Mouse (Mus musculus): Measurements from ENCODE around the gene Anapc13. TPM values are rescaled to one million over a fixed set of nuclear protein-coding genes. Genes with fewer than 3 reads are reported as not detected.

The Anapc13 gene
- total RNA-seq (2021), result 100 to 1,000 TPM; 305 TPM

DNA sequence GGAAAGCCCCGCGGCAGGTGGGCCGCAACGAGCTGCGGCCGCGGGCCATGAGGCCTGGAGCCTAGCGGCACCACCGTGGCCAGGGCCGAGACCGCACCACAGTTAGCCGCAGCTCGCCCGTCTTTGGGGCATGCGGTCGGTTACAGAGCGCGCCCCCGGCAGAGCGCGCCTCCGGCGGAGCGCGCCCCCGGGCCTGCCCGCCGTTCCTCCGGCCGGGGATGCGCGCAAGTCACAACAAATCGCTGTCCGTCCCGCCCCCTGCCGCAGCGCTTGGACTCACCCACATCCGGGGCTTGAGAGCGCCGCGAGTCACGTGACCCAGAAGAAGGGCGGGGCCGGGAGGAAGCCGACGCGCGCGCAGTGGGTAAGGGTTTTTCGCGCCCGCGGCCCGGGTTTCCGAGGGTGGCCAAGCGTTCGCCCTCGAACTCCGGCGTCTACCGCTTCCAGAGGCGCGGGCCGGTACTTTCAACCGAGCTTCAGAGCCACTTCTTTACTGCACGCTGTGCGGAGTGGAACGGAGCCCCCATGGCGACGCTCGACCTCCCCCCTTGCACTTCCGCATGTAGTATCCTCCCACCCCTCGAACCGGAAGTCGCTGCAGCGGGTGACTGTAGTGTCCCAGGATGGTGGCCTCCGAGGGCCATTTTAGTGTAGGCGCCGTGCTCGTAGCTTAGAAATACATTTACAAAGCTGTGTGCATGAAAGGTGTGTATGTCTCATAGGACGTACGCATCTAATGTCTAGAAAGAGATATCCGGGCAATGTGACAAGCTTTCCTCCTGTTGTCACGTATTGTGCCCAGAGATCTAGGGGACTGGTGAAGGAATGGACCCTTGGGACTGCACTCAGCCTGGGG is at the start of gene Anapc13, which contains the start of gene Cep63:
Gene Anapc13 (plus strand): TSS at position 314 of the 856 bp plus-strand sequence.
Gene Cep63 (minus strand): TSS at position 552 of the 856 bp plus-strand sequence.
- intact Hi-C loops (cut with DNase I), result no loop called here
- peak; percentile 98 to 99 for DNase-seq

DNA sequence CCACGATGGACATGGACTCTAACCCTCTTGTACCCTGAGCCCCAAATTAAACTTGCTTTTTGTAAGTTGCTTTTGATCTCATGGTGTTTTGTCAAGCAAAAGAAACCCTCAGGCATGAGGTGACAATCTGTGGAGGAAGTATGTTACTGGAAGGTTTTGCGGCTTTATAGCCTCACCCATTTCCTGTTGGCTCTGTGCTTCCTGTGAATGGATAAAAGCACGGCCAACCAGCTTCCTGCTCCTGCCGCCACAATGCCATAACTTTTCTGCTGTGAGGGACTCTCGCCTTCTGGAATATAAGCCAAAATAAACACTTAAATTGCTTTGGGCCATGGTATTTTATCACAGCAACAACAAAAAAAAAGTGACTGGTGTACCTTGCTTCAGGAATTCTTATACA is 48.6 kb upstream of the Anapc13 start:
- peak; percentile 6 to 14 for DNase-seq
- intact Hi-C loops (cut with DNase I), result no loop called here

DNA sequence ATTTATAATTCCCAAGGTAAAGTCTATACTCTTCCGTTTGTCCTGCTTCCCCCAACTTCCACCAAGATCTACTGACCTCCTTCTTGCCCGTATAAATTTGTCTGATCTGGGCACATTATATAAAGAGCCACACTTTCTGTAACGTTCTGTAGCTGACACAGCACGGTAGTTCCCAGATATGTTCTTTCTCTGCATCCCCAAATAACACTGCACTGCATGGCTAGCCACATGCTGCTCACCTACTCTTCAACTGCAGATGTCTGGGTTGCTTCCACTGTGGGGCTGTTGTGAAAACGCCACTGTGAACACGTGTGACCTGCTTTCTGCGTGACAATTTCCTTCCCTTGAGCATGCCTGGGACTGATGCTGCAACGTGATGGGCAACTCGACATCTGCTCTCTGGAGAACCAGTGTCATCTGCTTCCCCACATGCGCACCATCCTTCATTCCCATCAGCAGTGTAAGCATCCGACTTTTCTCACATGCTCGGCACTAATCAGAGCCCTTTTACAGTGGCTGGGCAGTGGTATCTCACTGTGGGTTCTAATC is 44.1 kb upstream of the Anapc13 start:
- intact Hi-C loops (cut with DNase I), result no loop called here
- DNase-seq, result no peak

DNA sequence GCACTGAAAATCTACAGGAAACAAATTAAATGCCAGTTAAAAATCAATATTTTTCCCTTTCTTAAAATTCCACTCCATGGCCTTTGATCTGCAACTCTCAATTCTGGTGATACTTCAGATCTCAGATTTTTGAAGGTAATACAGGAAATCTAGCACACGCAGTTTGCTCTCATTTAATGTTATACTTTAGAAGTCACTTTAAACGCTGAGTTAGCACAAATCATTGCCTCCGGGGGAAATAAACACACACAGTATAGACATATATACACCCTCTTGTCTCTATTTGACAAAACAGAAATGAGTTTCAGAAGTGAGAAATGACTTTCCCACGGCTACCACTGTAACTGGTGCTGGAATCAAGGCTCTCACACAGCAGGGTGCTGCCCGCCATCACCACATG is 38.7 kb upstream of the Anapc13 start:
- DNase-seq, result no peak
- intact Hi-C loops (cut with DNase I), result no loop called here

DNA sequence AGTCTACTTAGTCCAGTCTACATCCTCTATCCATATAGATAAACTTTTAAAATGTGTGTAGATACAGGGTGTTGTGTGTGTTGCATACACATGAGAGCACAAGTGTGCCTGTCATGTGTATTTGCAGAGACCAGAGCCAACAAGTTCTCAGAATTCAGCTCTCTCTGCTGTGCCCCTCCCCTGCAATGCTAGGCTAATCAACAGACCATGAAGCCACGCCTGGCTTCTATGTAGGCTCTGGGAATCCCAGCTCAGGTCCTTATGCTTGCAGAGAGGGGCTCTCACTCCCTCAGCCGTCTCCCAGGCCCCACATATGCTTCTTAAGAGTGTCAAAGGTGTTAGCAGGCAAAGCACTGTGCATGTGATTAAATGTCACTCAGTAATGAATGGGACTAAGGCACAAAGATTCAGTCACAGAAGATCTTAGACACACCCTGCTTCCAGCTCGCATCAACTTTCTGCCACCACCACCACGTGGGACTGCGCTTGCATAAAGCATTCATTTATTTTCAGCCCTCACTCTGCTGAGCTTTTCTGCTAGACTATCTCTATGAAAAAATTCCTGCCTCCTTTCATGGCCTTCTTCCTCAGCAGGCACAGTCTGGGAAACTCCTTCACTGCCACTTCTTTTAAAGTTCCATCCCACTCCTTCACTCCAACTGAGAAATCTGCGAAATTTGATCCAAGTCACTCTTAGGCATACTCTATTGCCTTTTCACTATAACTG is 31.3 kb upstream of the Anapc13 start:
- DNase-seq, result no peak
- intact Hi-C loops (cut with DNase I), result no loop called here

DNA sequence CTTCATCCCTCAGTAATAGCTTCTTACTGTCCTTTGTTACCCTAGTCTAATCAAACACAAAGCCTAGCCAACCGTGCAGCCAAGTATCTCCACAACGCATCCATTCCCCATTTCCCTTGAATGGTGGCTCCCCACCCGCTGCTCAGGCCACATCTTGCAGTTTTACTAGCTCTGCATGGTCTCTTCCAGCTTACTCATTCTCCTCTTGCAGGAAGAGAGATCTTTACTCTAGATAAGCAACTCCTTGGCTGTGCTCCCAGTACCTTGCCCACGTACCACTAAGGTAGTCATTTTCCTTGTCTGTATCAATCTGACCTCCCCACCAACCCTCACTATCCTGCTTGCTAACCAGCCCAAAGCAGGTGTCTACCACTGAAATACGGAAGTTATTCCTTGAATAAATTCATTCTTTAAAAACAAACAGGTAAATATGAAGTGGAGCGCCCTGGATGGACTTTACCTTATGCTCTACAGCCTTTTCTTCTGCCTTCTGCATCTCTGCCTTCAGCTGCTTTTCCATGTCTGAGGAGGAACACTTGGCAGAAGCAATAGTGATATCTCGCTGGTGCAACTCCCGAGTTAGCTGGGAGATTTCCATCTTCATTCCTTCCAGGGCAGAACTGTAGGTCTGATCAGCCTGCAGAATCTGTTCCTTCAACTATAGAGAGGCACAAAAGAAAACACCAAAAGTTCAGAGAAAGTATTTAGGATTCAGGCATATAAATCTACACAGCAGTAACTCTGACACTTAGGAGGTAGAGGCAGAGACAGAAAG is 30.2 kb upstream of the Anapc13 start:
- no peak for DNase-seq
- intact Hi-C loops (cut with DNase I), result no loop called here

DNA sequence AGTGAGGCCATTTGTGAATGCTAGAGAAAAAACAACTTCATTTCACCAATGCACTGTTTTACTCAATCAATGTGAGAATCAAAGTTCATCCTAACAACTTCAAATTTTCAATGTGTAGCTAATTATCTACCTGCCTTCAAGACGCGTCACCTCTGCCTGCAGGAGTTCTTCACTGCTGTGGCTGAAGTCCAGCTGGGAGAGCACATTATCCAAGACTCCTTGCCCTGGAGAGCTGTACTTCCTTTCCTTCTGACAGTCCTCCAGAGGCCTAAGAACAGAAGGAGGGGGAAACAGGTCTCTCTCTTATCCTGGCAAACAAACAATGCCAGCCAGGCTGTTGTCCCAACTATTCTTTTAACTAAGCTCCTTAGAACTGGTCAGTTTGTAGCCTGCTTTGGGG is 24.9 kb upstream of the Anapc13 start:
- intact Hi-C loops (cut with DNase I), result no loop called here
- no peak for DNase-seq

DNA sequence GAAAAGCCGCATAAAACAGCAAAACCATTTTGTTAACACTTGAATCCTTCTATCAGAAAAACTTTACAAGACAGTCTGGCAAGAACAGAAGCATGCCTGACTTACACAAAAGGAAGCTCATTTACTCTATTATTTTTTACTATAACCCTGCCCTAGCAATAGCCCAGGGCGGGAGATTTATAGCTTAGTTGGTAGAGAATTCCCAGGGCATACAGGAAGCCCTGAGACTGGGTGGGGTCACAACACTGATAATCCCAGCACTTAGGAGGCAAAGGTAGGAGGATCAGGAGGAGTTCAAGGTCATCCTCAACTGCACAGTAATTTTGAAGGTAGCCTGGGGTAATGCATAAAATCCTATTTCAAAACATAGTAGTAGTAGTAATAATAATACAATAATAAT is 24.4 kb upstream of the Anapc13 start:
- no peak for DNase-seq
- intact Hi-C loops (cut with DNase I), result no loop called here

DNA sequence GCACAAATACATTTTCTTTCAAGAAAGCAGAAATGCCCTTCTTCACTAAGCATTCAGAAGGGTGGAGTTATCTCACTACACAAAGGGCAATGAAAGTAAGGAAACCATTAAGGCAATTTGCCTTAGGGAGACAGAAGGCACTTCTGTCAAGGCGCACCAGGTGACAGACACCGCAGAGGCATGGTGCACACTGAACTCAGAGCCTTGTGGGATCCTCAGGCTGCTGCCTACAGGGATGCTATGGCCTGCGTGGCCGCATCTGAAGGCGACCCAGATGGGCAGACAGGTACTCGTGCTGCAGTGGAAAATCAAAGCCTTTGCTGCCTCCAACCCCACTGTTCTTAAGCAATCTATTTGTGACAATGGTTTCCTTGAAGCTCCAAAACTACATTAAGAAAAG is 20.9 kb upstream of the Anapc13 start:
- intact Hi-C loops (cut with DNase I), result no loop called here
- no peak for DNase-seq

DNA sequence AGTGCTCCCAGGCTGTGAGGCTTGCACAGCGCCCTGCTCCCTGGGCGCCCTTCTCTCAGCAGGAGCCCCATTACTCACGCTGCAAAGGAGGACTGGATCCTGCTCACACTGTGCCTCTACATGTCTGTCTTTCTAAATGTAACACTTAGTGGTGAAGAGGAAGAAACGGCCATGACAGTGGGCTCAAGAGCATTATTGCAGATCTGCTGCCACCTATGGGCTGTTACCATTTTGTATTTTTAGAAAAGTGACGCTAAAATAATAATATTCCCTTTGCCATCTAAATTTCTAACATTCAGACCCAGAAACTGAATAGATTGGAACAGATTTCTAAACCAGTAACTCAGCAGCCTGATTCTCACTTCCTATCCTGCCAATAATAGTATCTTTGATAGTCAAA is 18.6 kb upstream of the Anapc13 start:
- intact Hi-C loops (cut with DNase I), result no loop called here
- no peak for DNase-seq

DNA sequence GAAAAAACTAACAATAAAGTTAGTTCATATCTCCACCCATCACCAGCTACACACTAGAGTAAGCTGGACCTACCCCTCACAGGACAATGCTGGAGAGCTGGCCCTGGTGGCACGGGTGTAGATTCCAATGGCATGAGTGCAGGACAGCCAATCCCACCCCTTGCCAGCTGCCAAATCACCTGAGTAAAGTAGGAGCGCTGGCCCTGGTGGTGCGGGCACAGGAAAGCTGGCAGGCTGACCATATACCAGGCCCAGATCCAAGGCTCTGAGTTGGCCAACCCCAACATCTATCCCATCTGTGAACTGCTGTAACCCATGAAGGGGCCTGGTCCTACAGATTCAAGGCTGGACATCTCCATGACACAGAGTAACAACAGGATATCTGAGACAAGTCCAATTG is 16.9 kb upstream of the Anapc13 start:
- intact Hi-C loops (cut with DNase I), result no loop called here
- DNase-seq, result no peak

DNA sequence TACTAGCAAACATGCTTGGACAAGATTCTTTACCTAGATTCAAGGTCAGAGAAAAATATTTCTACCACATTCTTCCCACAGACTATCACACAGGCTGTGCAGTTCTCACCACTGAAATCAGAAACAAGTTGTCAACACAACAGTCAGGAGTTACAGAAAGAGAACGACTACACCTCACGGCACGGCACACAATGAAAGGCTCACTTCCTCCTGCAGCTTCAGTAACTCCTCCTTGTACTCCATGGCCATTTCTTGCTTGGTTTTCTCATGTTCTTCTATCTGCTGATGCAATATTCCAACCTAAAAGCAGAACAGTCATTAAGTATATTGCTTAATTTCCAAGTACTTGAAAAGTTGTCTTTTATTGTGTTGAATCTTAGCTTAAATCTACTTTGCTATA is 11.0 kb upstream of the Anapc13 start:
- intact Hi-C loops (cut with DNase I), result no loop called here

DNA sequence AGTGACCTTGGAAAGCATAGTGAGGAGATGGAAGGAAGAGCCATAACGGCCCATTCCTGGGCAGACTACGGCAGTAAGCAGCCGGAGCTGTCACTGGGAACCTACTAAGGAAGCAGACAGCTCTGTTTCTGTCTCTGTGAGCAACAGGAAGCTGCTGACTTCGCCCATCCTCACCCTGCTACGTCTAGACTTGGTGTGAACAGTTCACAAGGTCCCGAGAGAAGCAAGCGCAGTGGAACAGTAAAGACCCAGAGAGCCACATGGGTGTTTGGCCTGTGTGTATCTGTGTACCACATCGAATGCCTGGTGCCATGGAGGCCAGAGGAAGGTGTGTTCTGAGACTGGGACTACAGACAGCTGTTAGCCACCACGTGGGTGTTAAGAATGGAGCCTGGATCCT is 9.8 kb upstream of the Anapc13 start:
- DNase-seq, result no peak
- intact Hi-C loops (cut with DNase I), result no loop called here

More for the DNA sequence above, 11.0 kb upstream of the Anapc13 start:
- no peak for DNase-seq

DNA sequence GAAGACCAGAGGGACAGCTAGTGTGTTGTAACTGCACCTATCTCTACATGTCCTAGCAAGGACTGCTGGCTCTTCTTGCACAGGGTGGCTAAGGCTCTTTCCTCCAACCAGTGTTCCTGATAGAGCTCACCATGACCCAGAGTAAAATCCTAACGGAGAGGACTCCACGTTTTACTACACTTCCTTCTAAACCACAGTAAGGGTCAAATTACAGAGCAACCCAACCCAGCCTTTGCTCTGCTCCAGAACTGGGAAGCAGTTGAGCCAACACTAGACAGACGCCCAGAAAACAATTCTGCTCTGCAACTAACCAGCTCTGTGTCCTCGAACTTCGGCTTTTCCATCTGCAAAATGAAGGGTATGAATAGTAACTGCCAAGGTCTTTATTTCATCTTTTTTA is 4.7 kb upstream of the Anapc13 start:
- no peak for DNase-seq
- intact Hi-C loops (cut with DNase I), result no loop called here

DNA sequence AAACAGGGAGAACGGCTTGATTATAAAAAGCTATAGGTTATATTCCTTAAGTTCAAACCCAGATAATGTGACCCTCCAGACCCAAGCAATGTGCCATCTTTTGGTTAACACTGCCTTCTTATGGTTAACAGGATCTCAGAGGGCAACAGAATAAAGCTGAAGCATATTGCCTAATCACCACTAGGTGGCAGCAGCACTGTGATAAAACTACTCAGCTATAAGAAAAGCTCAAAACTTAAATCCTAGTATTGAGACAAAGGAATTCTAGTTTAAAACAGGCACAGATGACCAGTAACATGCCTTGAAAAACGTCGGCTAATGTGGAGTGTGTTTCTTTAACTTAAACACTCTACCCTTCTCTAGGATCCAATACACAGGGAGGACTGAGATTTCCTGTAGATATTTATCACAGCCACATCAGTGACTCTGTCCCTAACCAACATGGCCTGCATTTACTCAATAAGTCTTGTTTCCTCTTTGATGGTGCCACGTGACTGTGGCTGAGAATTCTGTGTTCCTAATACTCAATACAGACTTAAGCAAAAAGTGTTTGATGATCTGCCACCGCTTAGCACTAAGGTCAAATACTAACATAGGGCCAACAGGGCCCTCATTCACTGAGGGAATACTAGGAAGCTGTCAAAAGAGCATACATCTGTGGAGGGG is 3.8 kb upstream of the Anapc13 start:
- intact Hi-C loops (cut with DNase I), result no loop called here
- DNase-seq, result peak; percentile 61 to 75

DNA sequence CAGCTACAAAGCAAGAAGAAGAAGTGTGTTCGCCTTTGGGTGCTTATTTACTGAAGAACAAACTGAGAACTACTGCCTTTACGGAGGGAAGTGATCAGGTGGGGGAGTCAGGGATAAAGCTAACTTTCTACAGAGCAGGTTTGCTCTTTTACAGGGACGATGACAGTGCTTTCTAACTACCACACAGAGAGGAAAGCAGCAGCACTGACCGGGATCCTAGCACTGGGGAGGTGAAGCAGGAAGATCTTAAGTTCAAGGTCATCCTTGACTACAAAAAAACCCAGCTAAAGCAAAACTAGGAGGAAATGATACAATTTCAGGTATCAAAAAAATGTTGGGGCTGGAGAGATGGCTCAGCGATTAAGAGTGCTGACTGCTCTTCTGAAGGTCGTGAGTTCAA is 3.2 kb upstream of the Anapc13 start:
- DNase-seq, result no peak
- intact Hi-C loops (cut with DNase I), result no loop called here

DNA sequence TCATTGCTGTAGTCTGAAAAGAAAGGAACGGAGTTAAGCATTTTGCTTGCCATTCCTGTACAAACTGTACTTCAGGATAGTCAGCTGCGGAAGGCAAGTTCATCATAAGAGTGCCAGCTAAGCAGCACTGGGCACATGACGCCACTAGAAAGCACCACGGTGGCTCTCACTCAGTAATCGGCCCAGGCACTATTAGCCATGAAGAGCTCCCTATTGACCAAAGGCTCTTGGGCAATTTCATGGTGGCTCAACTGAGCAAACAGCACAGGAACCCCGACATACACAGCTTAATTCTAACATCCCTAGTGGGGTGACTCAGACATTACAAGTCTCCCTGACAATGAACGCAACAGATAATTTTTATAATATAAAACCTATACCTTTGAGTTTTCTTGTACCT is 2.5 kb upstream of the Anapc13 start:
- intact Hi-C loops (cut with DNase I), result no loop called here
- DNase-seq, result no peak

DNA sequence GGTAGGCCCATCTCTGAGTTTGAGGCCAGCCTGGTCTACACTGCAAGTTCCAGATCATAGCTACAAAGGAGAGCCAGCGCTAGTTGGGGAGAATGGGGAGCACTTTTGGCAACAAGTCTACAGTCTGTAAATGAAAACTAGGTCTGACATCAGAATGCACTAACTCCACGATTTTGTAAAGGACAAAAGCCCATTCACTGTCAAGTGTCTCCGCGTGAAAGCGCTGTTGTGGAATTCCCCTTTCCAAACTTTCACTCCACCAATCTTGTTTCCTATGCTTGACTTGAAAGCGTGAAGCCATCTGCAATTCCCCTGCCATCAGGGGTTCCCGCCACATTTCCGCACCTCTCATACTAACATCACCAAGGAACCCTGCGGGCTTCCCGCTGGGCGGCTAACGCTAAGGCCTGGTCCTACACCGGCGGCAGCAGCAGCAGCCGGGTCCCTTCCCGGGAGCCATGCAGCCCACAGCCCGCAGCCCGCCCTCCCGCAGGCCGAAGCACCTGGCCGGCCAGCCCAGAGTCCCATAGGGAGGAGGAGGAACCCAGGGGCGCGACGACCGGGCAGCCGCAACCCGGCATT is 604 bp upstream of the Anapc13 start:
- intact Hi-C loops (cut with DNase I), result no loop called here
- DNase-seq, result no peak

DNA sequence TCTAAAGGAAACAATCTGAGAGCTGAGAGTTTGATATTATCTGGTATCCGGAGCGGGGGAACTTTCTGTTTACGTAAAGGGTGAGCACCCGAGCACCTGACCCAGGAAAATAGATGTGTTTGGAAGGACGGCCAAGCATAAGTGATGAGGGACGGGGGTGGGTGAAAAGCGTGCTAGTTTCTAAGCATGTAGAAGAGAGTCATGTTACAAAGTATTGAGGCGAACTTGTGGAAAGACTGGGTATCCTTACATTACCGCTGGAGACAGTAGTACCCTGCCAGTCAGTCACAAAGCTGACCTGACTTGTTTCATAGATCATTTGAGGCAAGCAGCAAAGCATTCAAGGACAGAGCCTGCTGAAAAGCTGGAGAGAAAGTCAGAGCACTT is 736 bp downstream of the Anapc13 start:
- intact Hi-C loops (cut with DNase I), result no loop called here
- DNase-seq, result no peak

DNA sequence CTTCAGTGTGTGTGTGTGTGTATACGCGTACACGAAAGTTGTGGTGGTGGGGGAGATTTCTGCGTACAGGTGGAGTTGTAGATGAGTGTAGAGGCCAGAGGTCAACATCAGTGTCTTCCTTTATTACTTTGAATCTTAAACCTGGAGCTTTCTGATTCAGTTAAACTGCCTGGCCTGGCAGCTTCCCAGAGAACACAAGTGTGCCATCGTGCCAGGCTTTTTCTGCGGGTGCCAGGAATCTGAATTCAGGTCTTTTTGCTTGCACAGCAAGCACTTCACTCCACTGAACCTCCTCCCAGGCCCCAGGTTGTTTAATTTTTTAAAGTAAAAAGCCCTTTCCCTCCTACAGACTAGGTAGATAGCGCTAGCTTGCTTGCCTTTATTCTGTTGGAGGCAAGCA is 1.3 kb downstream of the Anapc13 start:
- intact Hi-C loops (cut with DNase I), result no loop called here

More for the DNA sequence above, 1.3 kb downstream of the Anapc13 start:
- no peak for DNase-seq

Data from heart, postnatal 10 days (tissue).